Mouse (Mus musculus): Measurements from ENCODE around the gene Zyx. TPM values are rescaled to one million over a fixed set of nuclear protein-coding genes. Genes with fewer than 3 reads are reported as not detected.

Gene Zyx
- polyA plus RNA-seq, 1 experiment from 2014 or later, result 131 TPM

Other genes with a start within 250 kb of the Zyx start
- not detected in 2 replicates for gene Tas2r139, start 208.7 kb upstream of the Zyx start, polyA plus RNA-seq (2015; fragmentation: Nextera tagmentation; extraction: Ambion mirVana)
- not detected in 2 replicates for gene Tas2r144, start 134.3 kb upstream of the Zyx start, polyA plus RNA-seq (2015; fragmentation: Nextera tagmentation; extraction: Ambion mirVana)
- 19.0 and 20.1 TPM in 2 replicates for gene Gstk1, start 103.7 kb upstream of the Zyx start, polyA plus RNA-seq (2015; fragmentation: Nextera tagmentation; extraction: Ambion mirVana)
- gene Tmem139, start 87.7 kb upstream of the Zyx start, polyA plus RNA-seq (2015; fragmentation: Nextera tagmentation; extraction: Ambion mirVana), result 1.5 and 2.1 TPM in 2 replicates
- 45.8 and 46.5 TPM in 2 replicates for gene Casp2, start 84.6 kb upstream of the Zyx start, polyA plus RNA-seq (2015; fragmentation: Nextera tagmentation; extraction: Ambion mirVana)
- gene Clcn1, start 62.9 kb upstream of the Zyx start, polyA plus RNA-seq (2015; fragmentation: Nextera tagmentation; extraction: Ambion mirVana), result 0.08 and 0.24 TPM in 2 replicates
- 0.23 and 0.24 TPM in 2 replicates for gene Fam131b, start 25.0 kb upstream of the Zyx start, polyA plus RNA-seq (2015; fragmentation: Nextera tagmentation; extraction: Ambion mirVana)
- gene Epha1, start 23.6 kb downstream of the Zyx start, polyA plus RNA-seq (2015; fragmentation: Nextera tagmentation; extraction: Ambion mirVana), result 19.5 and 21.6 TPM in 2 replicates
- gene Tas2r143, start 50.6 kb downstream of the Zyx start, polyA plus RNA-seq (2015; fragmentation: Nextera tagmentation; extraction: Ambion mirVana), result not detected in 2 replicates
- gene Tas2r135, start 55.8 kb downstream of the Zyx start, polyA plus RNA-seq (2015; fragmentation: Nextera tagmentation; extraction: Ambion mirVana), result not detected in 2 replicates
- not detected in 2 replicates for gene Tas2r126, start 84.9 kb downstream of the Zyx start, polyA plus RNA-seq (2015; fragmentation: Nextera tagmentation; extraction: Ambion mirVana)
- not detected in 2 replicates for gene Olfr458, start 115.6 kb downstream of the Zyx start, polyA plus RNA-seq (2015; fragmentation: Nextera tagmentation; extraction: Ambion mirVana)
- gene Olfr457, start 126.7 kb downstream of the Zyx start, polyA plus RNA-seq (2015; fragmentation: Nextera tagmentation; extraction: Ambion mirVana), result 0.08 TPM in 1 of 2 replicates, not detected in the other
- gene Olfr456, start 137.6 kb downstream of the Zyx start, polyA plus RNA-seq (2015; fragmentation: Nextera tagmentation; extraction: Ambion mirVana), result 0.39 TPM in 1 of 2 replicates, not detected in the other
- 0.04 TPM in 1 of 2 replicates, not detected in the other for gene Olfr455, start 198.0 kb downstream of the Zyx start, polyA plus RNA-seq (2015; fragmentation: Nextera tagmentation; extraction: Ambion mirVana)
- 0.05 TPM in 1 of 2 replicates, not detected in the other for gene Tcaf3, start 248.1 kb downstream of the Zyx start, polyA plus RNA-seq (2015; fragmentation: Nextera tagmentation; extraction: Ambion mirVana)

All from embryonic facial prominence, embryonic 15.5 days (tissue).